Mouse (Mus musculus): Measurements from ENCODE around the gene Rpl35a.
"Not testable (repeated sequence)": the region's sequence is repeated elsewhere in the genome, so short reads cannot be mapped to it uniquely, and the experiment has no call there.

DNA sequence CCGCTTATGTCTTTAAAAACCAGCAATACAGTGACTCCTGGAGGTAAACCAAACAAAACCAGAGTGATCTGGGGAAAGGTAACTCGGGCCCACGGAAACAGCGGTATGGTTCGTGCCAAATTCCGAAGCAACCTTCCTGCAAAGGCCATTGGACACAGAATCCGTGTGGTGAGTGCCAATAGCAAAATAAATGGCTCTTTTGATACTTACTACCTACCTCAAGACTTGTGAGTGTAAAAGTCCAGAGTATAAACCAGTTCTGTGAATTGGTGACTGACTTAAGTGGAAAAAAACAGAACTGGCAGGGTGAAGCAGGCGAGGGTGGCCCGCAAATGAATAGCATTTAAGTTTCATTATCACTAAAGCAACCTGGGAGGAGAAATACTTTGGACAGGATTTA, 2.4 kb downstream of the Rpl35a start:
- TF ChIP-seq GATA1 (IDR thresholded peaks at IDR 0.05; ENCODE audit: borderline replicate concordance, low read length); CTCF (IDR thresholded peaks at IDR 0.05; ENCODE audit: low read depth, low read length); TAL1 (conservative IDR thresholded peaks at IDR 0.05; ENCODE audit: low read depth, low read length): not testable (repeated sequence)

All from G1E (cell line).